Mouse (Mus musculus): ENCODE results near the gene Zcchc2.

GRCm38 (mm10) chr1:106042221-106042620 lies 52.0 kb downstream of the Zcchc2 start:
- TF ChIP-seq USF1 (IDR thresholded peaks at IDR 0.05; ENCODE audit: low read depth), result no peak
- TF ChIP-seq POLR2A (IDR thresholded peaks at IDR 0.05; ENCODE audit: insufficient read length, low read depth), result no peak
- no peak for TF ChIP-seq TCF12 (IDR thresholded peaks at IDR 0.05; ENCODE audit: insufficient read depth, poor library complexity, severe bottlenecking)
- no peak for TF ChIP-seq MYOG (IDR thresholded peaks at IDR 0.05; ENCODE audit: control insufficient read depth in 1 of 3, insufficient read depth in 1 of 3, insufficient read length in 2 of 3, low read depth in 2 of 3)
- no peak for TF ChIP-seq MAX (IDR thresholded peaks at IDR 0.05; ENCODE audit: low read depth)
- TF ChIP-seq REST (IDR thresholded peaks at IDR 0.05; ENCODE audit: insufficient read depth, insufficient read length), result no peak
- no peak for TF ChIP-seq CEBPB (IDR thresholded peaks at IDR 0.05; ENCODE audit: insufficient read depth, poor library complexity, severe bottlenecking)
- no peak for TF ChIP-seq POLR2AphosphoS2 (IDR thresholded peaks at IDR 0.05; ENCODE audit: insufficient read length, low read depth)
- no peak for TF ChIP-seq E2F4 (IDR thresholded peaks at IDR 0.05; ENCODE audit: insufficient read depth)

Measured in myocyte (in vitro differentiated cells).